Mouse (Mus musculus): ENCODE measurements at regions not wholly inside any gene's neighbourhood (a gene's known extent, or its start where the extent isn't known, plus 50 kb on each side); places are given as distances from the start of the nearest gene placed in this dataset.

GRCm38 (mm10) chr13:33721851-33722250 lies 60.6 kb downstream of the Serpinb6d start:
- no peak for DNase-seq (ENCODE audit: low spot score in 2 of 2)

GRCm38 (mm10) chr13:33762293-33763125 lies 80.7 kb downstream of the Serpinb6e start:
- DNase-seq (ENCODE audit: low spot score in 2 of 2), result peak; percentile 25 to 30

DNA sequence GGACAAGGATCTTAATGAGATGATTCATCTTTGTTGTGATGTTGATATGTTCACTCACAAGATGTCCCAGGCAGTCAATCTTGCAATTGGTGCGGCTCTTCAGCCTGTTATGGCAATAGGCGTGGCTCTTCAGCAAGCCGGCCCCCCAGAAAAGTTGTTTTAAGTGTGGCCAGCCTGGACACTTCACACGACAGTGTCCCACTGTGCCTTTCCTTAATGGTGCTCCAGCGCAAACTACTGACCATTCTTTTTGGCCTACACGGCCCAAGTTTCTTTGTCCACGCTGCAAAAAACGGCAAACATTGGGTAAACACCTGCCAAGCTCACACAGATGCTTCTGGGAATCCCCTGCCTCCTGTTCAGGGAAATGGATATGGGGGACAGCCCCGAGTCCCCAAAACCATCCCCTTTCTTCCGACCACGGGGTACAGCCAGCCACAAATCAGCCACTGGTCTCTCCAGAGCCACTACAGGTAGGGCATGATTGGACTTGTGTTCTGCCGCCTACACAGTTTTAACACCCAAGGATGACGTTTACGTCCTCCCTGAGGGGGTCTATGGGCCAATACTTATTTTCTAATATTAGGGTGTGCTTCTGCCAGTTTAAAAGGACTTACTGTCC lies 79.8 kb downstream of the Serpinb6e start:
- DNase-seq (ENCODE audit: low spot score in 2 of 2), result no peak
